Comparison of ENCODE assay signal across 9 mouse cellular contexts in genomic region chr10:61072324-61072723, GRCm38 (mm10). TPM values are rescaled to one million over a fixed set of nuclear protein-coding genes. Genes with fewer than 3 reads are reported as not detected.
DNase-seq lines count a peak whose midpoint lies in the region; ATAC-seq lines count a peak whose summit lies in the region.
"Had no signal": no experiment of that assay in that cellular context is flagged by ENCODE, and none has a peak within 500 bp of the region (broad histone marks: within the 10 kb centered on the region; RNA-seq: fewer than 3 reads in every experiment).

No protein-coding gene starts in this region.

- no peak overlapping the region for H3K4me2 ChIP-seq in hindbrain, embryonic 14.5 days (replicated peaks)
- no peak overlapping the region for H3K4me2 ChIP-seq in hindbrain, embryonic 16.5 days (ENCODE audit: low read length)

- ATAC-seq in hindbrain, embryonic 14.5 days (ENCODE audit: low FRiP score), result no peak
- no peak for ATAC-seq in hindbrain, embryonic 16.5 days

- H3K4me1 ChIP-seq in hindbrain, embryonic 14.5 days (replicated peaks; ENCODE audit: control insufficient read depth, insufficient read depth, low read length), result no peaks in the 10 kb centered on the region
- peaks cover 3% of the 10 kb centered on the region for H3K4me1 ChIP-seq in hindbrain, embryonic 16.5 days (ENCODE audit: control insufficient read depth, insufficient read depth, low read depth, low read length)
- H3K4me1 ChIP-seq in limb, embryonic 10.5 days, result peaks cover 17% of the 10 kb centered on the region

- DNase-seq in hindbrain, embryonic 14.5 days (ENCODE audit: low spot score), result peak; percentile 78
- DNase-seq in ES-CJ7 (ENCODE audit: low read depth, low spot score), result peak; percentile 58
- DNase-seq in c-Kit-negative CD71-positive TER-119-positive erythroid progenitor cells, embryonic 14.5 days (ENCODE audit: low read depth, low spot score), result peak; percentile 21
- DNase-seq in gastrocnemius, postnatal 10 days, result peak; percentile 59
- peak; percentile 82 for DNase-seq in limb, embryonic 10.5 days (ENCODE audit: low spot score)
- peak; percentile 44 for DNase-seq in ovary, postnatal 14 days (ENCODE audit: low spot score)
- DNase-seq in yolk sac, embryonic 10.5 days (ENCODE audit: low spot score), result no peak

- WGBS in hindbrain, embryonic 14.5 days, result 14% methylated on average over 16 of the region's 16 CpGs
- 18% methylated on average over 16 of the region's 16 CpGs for WGBS in hindbrain, embryonic 16.5 days
- 15% methylated on average over 16 of the region's 16 CpGs for WGBS in limb, embryonic 10.5 days

- no peak overlapping the region for H3K27ac ChIP-seq in hindbrain, embryonic 14.5 days
- no peak overlapping the region for H3K27ac ChIP-seq in hindbrain, embryonic 16.5 days (ENCODE audit: low read depth, low read length)
- no peak overlapping the region for H3K27ac ChIP-seq in limb, embryonic 10.5 days

- H3K4me3 ChIP-seq in hindbrain, embryonic 14.5 days (replicated peaks; ENCODE audit: low read length), result no peak overlapping the region
- H3K4me3 ChIP-seq in hindbrain, embryonic 16.5 days (ENCODE audit: low read length), result no peak overlapping the region
- no peak overlapping the region for H3K4me3 ChIP-seq in limb, embryonic 10.5 days
- H3K4me3 ChIP-seq: myocyte had no signal

- H3K27me3 ChIP-seq in hindbrain, embryonic 14.5 days (ENCODE audit: control insufficient read depth, insufficient read depth, low read length), result no peaks in the 10 kb centered on the region
- H3K27me3 ChIP-seq in hindbrain, embryonic 16.5 days (replicated peaks; ENCODE audit: control insufficient read depth, insufficient read depth, low read length), result no peaks in the 10 kb centered on the region
- no peaks in the 10 kb centered on the region for H3K27me3 ChIP-seq in limb, embryonic 10.5 days (ENCODE audit: low read depth, poor library complexity, severe bottlenecking)

- no peaks in the 10 kb centered on the region for H3K9me3 ChIP-seq in hindbrain, embryonic 14.5 days (ENCODE audit: control insufficient read depth, low read length)
- H3K9me3 ChIP-seq in hindbrain, embryonic 16.5 days (ENCODE audit: control insufficient read depth, low read length), result no peaks in the 10 kb centered on the region
- H3K9me3 ChIP-seq in limb, embryonic 10.5 days (replicated peaks), result no peaks in the 10 kb centered on the region

- H3K36me3 ChIP-seq in hindbrain, embryonic 14.5 days (replicated peaks; ENCODE audit: control insufficient read depth, insufficient read depth), result no peaks in the 10 kb centered on the region
- H3K36me3 ChIP-seq in hindbrain, embryonic 16.5 days (ENCODE audit: control insufficient read depth, insufficient read depth, low read length), result no peaks in the 10 kb centered on the region
- H3K36me3 ChIP-seq in limb, embryonic 10.5 days, result no peaks in the 10 kb centered on the region

- H3K9ac ChIP-seq in hindbrain, embryonic 14.5 days, result no peak overlapping the region
- H3K9ac ChIP-seq in hindbrain, embryonic 16.5 days (ENCODE audit: low read depth, low read length), result no peak overlapping the region

RNA-seq across cellular contexts. Expression of gene Pcbd1, which starts 16.8 kb away (rescaled TPM):
- polyA plus RNA-seq in hindbrain, embryonic 14.5 days (2014; fragmentation: Nextera tagmentation; extraction: Ambion mirVana), result 47.6 and 48.5 TPM in 2 replicates
- polyA plus RNA-seq in hindbrain, embryonic 16.5 days (2015; fragmentation: Nextera tagmentation; extraction: Ambion mirVana), result 40.7 and 50.4 TPM in 2 replicates
- total RNA-seq in gastrocnemius, postnatal 10 days (2021), result 1 to 10 TPM; 3.6 to 4.9 TPM
- 19.3 and 22.1 TPM in 2 replicates for polyA plus RNA-seq in limb, embryonic 10.5 days (2016; fragmentation: Nextera tagmentation; extraction: Ambion mirVana)
